Mouse (Mus musculus) T-helper 1 cell (primary cell): ENCODE data around the gene Dlk1.

ENCODE experiments used
- in situ Hi-C: fragments of 300-600 bp; cut with MboI, MseI; formaldehyde crosslinking; loops from one replicate; pipeline ENCODE4 v1.15.1; 2025; ENCODE audit warnings: high pct_unique_total_duplicates

Gene Dlk1

GRCm38 (mm10) chr12:109473575-109473976, 21.0 kb downstream of the Dlk1 start:
- in situ Hi-C loops: no loop called here

GRCm38 (mm10) chr12:109474187-109474606, 21.6 kb downstream of the Dlk1 start:
- in situ Hi-C loops: no loop called here

- in situ Hi-C loops: no loop called here
These were observed 22.9 kb downstream of the Dlk1 start for GRCm38 (mm10) chr12:109475501-109475900.

GRCm38 (mm10) chr12:109486525-109486924, 33.9 kb downstream of the Dlk1 start:
- in situ Hi-C loops: loop anchor here (10.0 kb wide), 1 partner anchor 212 kb away; no protein-coding TSS in a partner anchor

- in situ Hi-C loops: no loop called here
These were observed 39.1 kb downstream of the Dlk1 start for GRCm38 (mm10) chr12:109491701-109492100.

- in situ Hi-C loops: no loop called here
These were observed 40.8 kb downstream of the Dlk1 start for GRCm38 (mm10) chr12:109493381-109493780.

- in situ Hi-C loops: no loop called here
These were observed 42.5 kb downstream of the Dlk1 start for GRCm38 (mm10) chr12:109495016-109495644.

- in situ Hi-C loops: no loop called here
These were observed 43.8 kb downstream of the Dlk1 start for GRCm38 (mm10) chr12:109496397-109496796.

GRCm38 (mm10) chr12:109500992-109501391, 48.4 kb downstream of the Dlk1 start:
- in situ Hi-C loops: no loop called here

- in situ Hi-C loops: no loop called here
These were observed 49.9 kb downstream of the Dlk1 start for GRCm38 (mm10) chr12:109502360-109503040.

GRCm38 (mm10) chr12:109507693-109508092, 55.1 kb downstream of the Dlk1 start:
- in situ Hi-C loops: no loop called here

- in situ Hi-C loops: no loop called here
These were observed 56.2 kb downstream of the Dlk1 start for GRCm38 (mm10) chr12:109508495-109509454.

- in situ Hi-C loops: no loop called here
These were observed 57.0 kb downstream of the Dlk1 start for GRCm38 (mm10) chr12:109509531-109510137.

- in situ Hi-C loops: no loop called here
These were observed 57.6 kb downstream of the Dlk1 start for GRCm38 (mm10) chr12:109510247-109510646.

- in situ Hi-C loops: no loop called here
These were observed 58.8 kb downstream of the Dlk1 start for GRCm38 (mm10) chr12:109511456-109511855.

- in situ Hi-C loops: no loop called here
These were observed 59.7 kb downstream of the Dlk1 start for GRCm38 (mm10) chr12:109512151-109512907.
